Mouse (Mus musculus): ENCODE measurements around the gene Loxl3.

Gene Loxl3

GRCm38 (mm10) chr6:83054074-83054851 is 20.3 kb downstream of the Loxl3 start, which contains the start of gene Aup1:
Gene Aup1 (plus strand): TSS chr6:83054521.
- peak; percentile 98 for DNase-seq

- DNase-seq, result peak in 1 of 2 experiments; percentile 60
Measured at GRCm38 (mm10) chr6:83054871-83055431, 21.0 kb downstream of the Loxl3 start, which contains the start of gene Htra2. Gene Htra2 (minus strand): TSS chr6:83055273.

GRCm38 (mm10) chr6:83057790-83058189 is 23.8 kb downstream of the Loxl3 start, which contains the start of gene Dqx1:
Gene Dqx1 (plus strand): TSS chr6:83057844.
- DNase-seq, result peak; percentile 83 to 89

GRCm38 (mm10) chr6:83058725-83059124 is 24.8 kb downstream of the Loxl3 start:
- no peak for DNase-seq

- no peak for DNase-seq
Measured at GRCm38 (mm10) chr6:83065995-83066394, 32.0 kb downstream of the Loxl3 start.

GRCm38 (mm10) chr6:83066441-83066840 is 32.5 kb downstream of the Loxl3 start:
- no peak for DNase-seq

- peak in 1 of 2 experiments; percentile 28 for DNase-seq
Measured at GRCm38 (mm10) chr6:83068221-83068620, 34.2 kb downstream of the Loxl3 start.

GRCm38 (mm10) chr6:83068706-83069487 is 34.9 kb downstream of the Loxl3 start:
- DNase-seq, result peak in 1 of 2 experiments; percentile 66

- peak in 1 of 2 experiments; percentile 27 for DNase-seq
Measured at GRCm38 (mm10) chr6:83069488-83070246, 35.7 kb downstream of the Loxl3 start.

GRCm38 (mm10) chr6:83070247-83070310 is 36.1 kb downstream of the Loxl3 start, which contains the start of gene Tlx2:
Gene Tlx2 (minus strand): TSS chr6:83070293.
- DNase-seq, result no peak

- peak in 1 of 2 experiments; percentile 32 for DNase-seq
Measured at GRCm38 (mm10) chr6:83070311-83071219, 36.6 kb downstream of the Loxl3 start.

GRCm38 (mm10) chr6:83071220-83071619 is 37.2 kb downstream of the Loxl3 start:
- no peak for DNase-seq

GRCm38 (mm10) chr6:83074979-83075378 is 41.0 kb downstream of the Loxl3 start:
- DNase-seq, result peak in 1 of 2 experiments; percentile 43

- peak in 1 of 2 experiments; percentile 53 for DNase-seq
Measured at GRCm38 (mm10) chr6:83077630-83078323, 43.8 kb downstream of the Loxl3 start, which contains the start of gene Pcgf1. Gene Pcgf1 (plus strand): TSS chr6:83077869.

- peak; percentile 99 to 100 for DNase-seq
Measured at GRCm38 (mm10) chr6:83078324-83078858, 44.4 kb downstream of the Loxl3 start.

- DNase-seq, result no peak
Measured at GRCm38 (mm10) chr6:83080210-83080609, 46.2 kb downstream of the Loxl3 start.

- no peak for DNase-seq
Measured at GRCm38 (mm10) chr6:83083497-83083896, 49.5 kb downstream of the Loxl3 start.

- DNase-seq, result peak; percentile 14 to 36
Measured at GRCm38 (mm10) chr6:83084477-83084876, 50.5 kb downstream of the Loxl3 start.

- DNase-seq, result peak in 1 of 2 experiments; percentile 25
Measured at GRCm38 (mm10) chr6:83086121-83087035, 52.4 kb downstream of the Loxl3 start, which contains the start of gene Lbx2. Gene Lbx2 (plus strand): TSS chr6:83086367.
